Mouse (Mus musculus) adrenal gland, adult 10 weeks (tissue): Measurements from ENCODE around the gene Mmp19. TPM values are rescaled to one million over a fixed set of nuclear protein-coding genes. Genes with fewer than 3 reads are reported as not detected.

ENCODE experiments used
- polyA plus RNA-seq: library from polyadenylated mRNA; stranded (reverse); fragments of 350-450 nt; fragmentation: Illumina TruSeq; extraction: RNeasy Lipid Tissue Mini Kit (QIAGEN cat#74804); gene quantifications from one replicate; pipeline ENCODE4 v1.2.3, GENCODE M21; 2014; ENCODE audit warnings: low read depth, low replicate concordance

Gene Mmp19
- polyA plus RNA-seq, result 56.4 TPM

GRCm38 (mm10) chr10:128790398-128791124 lies at the start of gene Mmp19:
TSS of gene Mmp19 (plus strand) at chr10:128790910.

DNA sequence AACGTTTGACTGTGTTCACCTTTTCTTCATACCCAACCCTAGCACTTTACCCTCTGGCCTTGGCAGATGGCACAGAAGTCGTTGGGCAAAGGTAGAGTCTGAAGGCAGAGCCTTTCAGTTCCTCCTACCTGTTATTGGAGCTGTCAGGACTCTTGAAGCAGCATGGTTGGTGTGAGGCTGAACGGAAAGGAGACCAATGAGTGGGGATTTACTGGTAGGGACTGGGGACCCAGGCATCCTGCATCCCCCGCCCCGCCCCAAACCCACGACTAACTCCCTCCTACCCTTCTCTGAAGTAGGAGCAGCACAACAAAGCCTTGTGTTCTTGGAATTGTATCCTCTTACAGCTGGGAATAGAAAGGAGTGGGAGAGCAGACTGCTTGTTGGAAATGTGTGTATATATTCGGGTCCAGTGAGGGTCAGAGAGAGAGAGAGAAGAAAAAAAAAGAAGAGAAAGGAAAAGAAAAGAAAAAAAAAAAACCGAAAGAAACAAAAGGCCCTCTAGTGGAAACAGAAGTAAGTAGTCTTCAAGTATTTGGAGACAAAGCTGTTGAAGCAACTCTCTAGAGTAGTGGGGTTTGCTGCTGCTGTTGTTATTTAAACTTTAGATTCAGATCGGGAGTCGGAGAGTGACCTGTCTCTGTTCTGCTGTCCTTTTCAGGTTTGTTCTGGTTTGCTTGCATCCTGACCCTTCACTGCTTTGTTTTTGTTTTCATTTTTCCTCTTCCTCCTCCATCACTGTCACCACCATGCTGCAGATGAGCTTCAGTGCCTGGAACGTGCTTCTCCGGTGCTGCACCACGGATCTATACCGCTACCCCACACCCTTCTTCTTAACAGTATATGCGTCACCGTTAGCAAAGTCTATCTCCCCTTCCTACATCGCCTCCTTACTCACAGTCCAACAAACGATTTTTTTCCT lies 45.8 kb upstream of the Mmp19 start, which contains the start of gene Dgka:
Gene Dgka (minus strand): TSS at position 176 of the 922 bp plus-strand sequence.

DNA sequence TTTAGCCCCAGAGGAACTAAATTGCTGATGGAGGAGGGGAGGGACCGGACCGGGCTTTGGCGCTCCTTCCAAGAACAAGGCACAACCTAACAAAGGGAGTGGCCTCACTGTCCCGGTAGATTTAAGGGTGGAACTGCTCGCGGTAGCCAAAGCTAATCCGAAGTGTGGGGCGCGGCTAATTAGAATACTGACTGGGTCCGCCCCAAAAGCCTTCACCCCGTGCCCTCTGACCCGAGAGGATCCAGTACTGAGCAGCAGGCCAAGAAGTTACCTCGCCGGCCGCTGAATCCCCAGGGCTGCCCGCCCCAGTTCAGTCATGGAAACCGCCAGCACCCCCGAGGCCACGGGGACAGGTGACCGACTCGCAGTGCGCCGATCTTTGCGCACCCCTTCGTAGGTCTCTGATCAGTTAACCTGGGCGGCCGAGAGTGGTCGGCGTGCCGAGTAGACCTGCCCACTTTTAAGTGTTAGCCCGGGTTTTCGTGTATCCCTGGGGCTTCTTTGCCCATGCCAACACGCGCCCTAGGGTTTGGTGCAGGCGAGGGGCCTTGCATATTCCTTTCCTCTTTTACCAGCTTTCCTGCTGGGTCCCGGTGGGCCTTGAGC lies 43.0 kb upstream of the Mmp19 start, which contains the start of gene Pym1:
Gene Pym1 (plus strand): TSS at position 244 of the 606 bp plus-strand sequence.

DNA sequence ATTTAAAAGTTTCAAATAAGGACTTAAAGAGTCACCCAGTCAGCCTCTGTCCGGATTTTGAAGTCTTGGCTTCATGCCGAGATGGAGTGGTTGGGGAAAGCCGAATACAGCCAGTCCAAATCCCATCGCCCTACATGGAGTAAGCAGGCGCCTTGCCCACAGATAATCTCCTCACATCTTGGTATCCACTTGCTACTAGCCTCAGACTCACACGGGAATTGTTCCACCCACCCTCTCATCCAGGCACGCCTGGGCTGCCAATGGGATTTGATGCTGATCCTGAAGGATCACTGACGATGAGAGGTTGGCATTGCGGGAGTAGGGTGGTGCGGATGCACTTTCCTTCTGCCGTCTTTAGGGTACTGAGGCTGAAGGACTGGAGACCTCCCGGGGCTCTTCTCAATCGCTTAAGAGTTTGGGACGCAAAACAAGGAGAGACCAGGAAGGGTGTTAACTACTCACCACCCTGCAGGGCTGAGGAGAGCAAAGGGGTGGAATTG lies 13.1 kb downstream of the Mmp19 start, which contains the start of gene Dnajc14:
Gene Dnajc14 (plus strand): TSS at position 292 of the 500 bp plus-strand sequence.

DNA sequence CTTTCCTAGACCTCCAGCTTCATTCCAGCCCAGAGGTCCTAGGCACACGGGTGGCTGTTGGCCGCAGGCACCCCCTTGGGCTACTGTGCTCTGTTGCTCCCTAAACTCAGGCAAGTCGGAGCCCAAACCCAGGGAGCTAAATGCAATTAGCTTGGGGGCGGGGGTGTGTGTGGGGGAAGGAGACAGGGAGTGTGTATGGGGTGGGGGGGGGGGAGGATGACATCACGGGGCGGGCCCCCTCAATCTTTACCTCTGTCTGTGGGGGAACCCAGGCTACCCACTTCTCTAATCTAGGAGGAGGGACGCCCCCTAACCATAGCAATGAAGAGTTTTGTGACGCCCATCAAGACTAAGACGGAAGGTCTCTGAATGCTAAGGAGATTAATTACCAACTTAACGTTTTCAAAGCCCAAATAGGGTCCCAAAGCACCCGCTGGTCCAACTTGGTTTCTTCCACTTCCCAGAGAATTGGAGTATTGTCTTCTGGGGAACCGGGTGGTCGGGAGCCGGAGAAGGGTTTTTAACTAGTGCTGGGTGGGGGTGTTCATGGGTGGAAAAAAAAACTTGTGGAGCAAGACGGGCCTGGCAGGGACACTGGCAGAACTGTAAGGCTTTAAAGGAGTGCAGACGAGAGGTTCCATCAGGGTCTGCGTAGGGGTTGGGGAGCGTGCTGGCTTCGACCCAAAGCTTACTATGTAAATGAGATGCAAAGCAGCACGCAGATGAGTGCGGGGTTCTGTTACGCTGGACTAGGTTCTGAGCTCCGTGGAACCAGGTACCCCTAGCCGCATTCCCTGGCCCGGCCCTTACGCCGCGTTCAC lies 13.8 kb downstream of the Mmp19 start, which contains the start of gene Tmem198b:
Gene Tmem198b (minus strand): TSS at position 100 of the 821 bp plus-strand sequence.

DNA sequence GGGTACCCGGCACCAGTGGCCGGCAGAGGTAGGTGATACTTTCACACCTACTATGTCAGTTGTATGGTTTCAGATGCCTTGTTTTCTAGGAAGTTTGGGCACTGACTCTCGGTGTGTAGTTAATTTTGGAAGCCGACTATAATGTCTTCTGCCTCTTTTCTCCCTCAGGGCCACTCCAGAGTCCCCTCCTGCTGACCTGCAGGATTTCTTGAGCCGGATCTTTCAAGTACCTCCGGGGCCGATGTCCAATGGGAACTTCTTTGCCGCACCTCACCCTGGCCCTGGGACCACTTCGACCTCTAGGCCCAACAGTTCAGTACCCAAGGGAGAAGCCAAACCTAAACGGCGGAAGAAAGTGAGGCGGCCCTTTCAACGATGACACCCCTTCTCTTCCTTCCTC lies 26.3 kb downstream of the Mmp19 start, which contains the start of gene Sarnp:
Gene Sarnp (plus strand): TSS at position 301 of the 400 bp plus-strand sequence.

DNA sequence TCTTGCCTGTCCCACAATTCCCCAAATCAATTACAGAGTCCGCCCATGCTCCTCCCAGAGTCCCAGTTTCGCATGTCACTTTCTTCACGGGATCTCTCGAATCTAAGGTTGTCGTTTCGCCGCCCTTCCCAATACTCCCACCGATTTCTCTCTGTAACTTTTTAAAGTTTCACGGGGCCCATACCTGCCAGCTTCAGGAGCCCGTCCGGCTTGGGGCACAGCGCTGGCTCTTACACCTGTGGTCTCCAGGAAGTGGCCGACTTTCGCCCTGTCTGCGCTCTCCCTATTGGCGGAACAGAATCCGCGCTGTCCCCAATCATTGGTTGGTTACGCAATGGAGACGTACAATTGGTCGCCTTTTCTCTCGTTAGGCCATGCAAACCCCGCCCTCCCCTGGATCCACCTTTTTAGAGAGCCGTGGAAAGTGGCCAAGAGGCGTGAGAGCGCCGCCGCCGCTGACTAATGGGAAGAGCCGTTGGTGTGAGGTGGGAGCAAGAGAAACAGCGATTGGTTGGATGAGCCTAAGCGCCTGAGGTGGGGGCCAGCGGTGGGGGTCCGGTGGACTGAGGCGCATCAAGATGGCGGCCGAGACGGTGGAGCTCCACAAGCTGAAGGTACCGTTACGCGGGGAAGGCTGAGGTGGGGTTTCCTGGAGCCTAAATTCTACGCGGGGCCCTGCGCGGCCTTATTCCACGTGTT lies 30.8 kb downstream of the Mmp19 start, which contains the start of gene Ormdl2:
Gene Ormdl2 (minus strand): TSS at position 288 of the 699 bp plus-strand sequence.

Other genes starting within 250 kb of the Mmp19 start
- 0.82 TPM for gene Zc3h10, start 243.1 kb upstream of the Mmp19 start, polyA plus RNA-seq
- 12.5 TPM for gene Rpl41, start 241.6 kb upstream of the Mmp19 start, polyA plus RNA-seq
- 91.8 TPM for gene Pa2g4, start 224.9 kb upstream of the Mmp19 start, polyA plus RNA-seq
- gene Erbb3, start 201.3 kb upstream of the Mmp19 start, polyA plus RNA-seq, result 2.4 TPM
- gene Rps26, start 164.2 kb upstream of the Mmp19 start, polyA plus RNA-seq, result 12.2 TPM
- gene Ikzf4, start 144.9 kb upstream of the Mmp19 start, polyA plus RNA-seq, result 1.5 TPM
- 13.9 TPM for gene Suox, start 116.8 kb upstream of the Mmp19 start, polyA plus RNA-seq
- gene Rab5b, start 94.6 kb upstream of the Mmp19 start, polyA plus RNA-seq, result 151 TPM
- gene Pmel, start 86.7 kb upstream of the Mmp19 start, polyA plus RNA-seq, result not detected
- gene Cdk2, start 85.9 kb upstream of the Mmp19 start, polyA plus RNA-seq, result 12.2 TPM
- gene Dgka, start 46.1 kb upstream of the Mmp19 start, polyA plus RNA-seq, result 9.4 TPM
- 0.93 TPM for gene Pym1, start 43.0 kb upstream of the Mmp19 start, polyA plus RNA-seq
- 46.9 TPM for gene Dnajc14, start 13.2 kb downstream of the Mmp19 start, polyA plus RNA-seq
- gene Tmem198b, start 13.5 kb downstream of the Mmp19 start, polyA plus RNA-seq, result 4.3 TPM
- gene Sarnp, start 26.4 kb downstream of the Mmp19 start, polyA plus RNA-seq, result 390 TPM
- gene Ormdl2, start 30.7 kb downstream of the Mmp19 start, polyA plus RNA-seq, result 145 TPM
- 2.2 TPM for gene Gdf11, start 100.8 kb downstream of the Mmp19 start, polyA plus RNA-seq
- 432 TPM for gene Cd63, start 110.1 kb downstream of the Mmp19 start, polyA plus RNA-seq
- gene Rdh5, start 132.0 kb downstream of the Mmp19 start, polyA plus RNA-seq, result 3.8 TPM
- gene Bloc1s1, start 133.1 kb downstream of the Mmp19 start, polyA plus RNA-seq, result 12.7 TPM
- gene Itga7, start 142.9 kb downstream of the Mmp19 start, polyA plus RNA-seq, result 0.35 TPM
- gene Mettl7b, start 170.1 kb downstream of the Mmp19 start, polyA plus RNA-seq, result not detected
- gene Olfr9, start 198.5 kb downstream of the Mmp19 start, polyA plus RNA-seq, result not detected
- gene Olfr763, start 219.9 kb downstream of the Mmp19 start, polyA plus RNA-seq, result not detected
- not detected for gene Olfr764-ps1, start 249.0 kb downstream of the Mmp19 start, polyA plus RNA-seq